Comparison of ENCODE assay signal across 8 mouse cellular contexts in genomic region chr7:29982931-29983330, GRCm38 (mm10). TPM values are rescaled to one million over a fixed set of nuclear protein-coding genes. Genes with fewer than 3 reads are reported as not detected.
DNase-seq lines count a peak whose midpoint lies in the region; ATAC-seq and TF ChIP-seq lines count a peak whose summit lies in the region.

No protein-coding gene starts in this region.

- no peaks in the 10 kb centered on the region for H3K27me3 ChIP-seq in forebrain, embryonic 16.5 days (replicated peaks; ENCODE audit: control insufficient read depth, insufficient read depth, low read length)
- no peaks in the 10 kb centered on the region for H3K27me3 ChIP-seq in midbrain, embryonic 10.5 days (ENCODE audit: low read depth, poor library complexity, severe bottlenecking)

- peak; percentile 16 for DNase-seq in right cerebral cortex, postnatal 14 days
- DNase-seq in right cerebral cortex, postnatal 36 days (ENCODE audit: low spot score in 2 of 2), result no peak
- peak; percentile 14 for DNase-seq in brain, embryonic 14.5 days (ENCODE audit: low read depth)
- peak; percentile 28 for DNase-seq in kidney, postnatal 10 days
- no peak for DNase-seq in midbrain, embryonic 10.5 days (ENCODE audit: low spot score)

- peaks cover 16% of the 10 kb centered on the region for H3K4me1 ChIP-seq in forebrain, embryonic 16.5 days (replicated peaks; ENCODE audit: control insufficient read depth, insufficient read depth, low read length)
- peaks cover 22% of the 10 kb centered on the region for H3K4me1 ChIP-seq in midbrain, embryonic 10.5 days

- no peak overlapping the region; the same call in 1 of the 2 replicates for H3K27ac ChIP-seq in forebrain, embryonic 16.5 days (ENCODE audit: low read length)
- peak overlapping the region; percentile 96 for H3K27ac ChIP-seq in midbrain, embryonic 10.5 days (replicated peaks)

- WGBS in forebrain, embryonic 16.5 days, result 17% methylated on average over 6 of the region's 6 CpGs
- WGBS in midbrain, embryonic 10.5 days, result 30% methylated on average over 6 of the region's 6 CpGs

- TF ChIP-seq POLR2A in brain, embryonic 14.5 days (IDR thresholded peaks at IDR 0.05; ENCODE audit: borderline replicate concordance, extremely low read depth, insufficient read depth, insufficient read length, poor library complexity, severe bottlenecking), result no peak

- H3K9ac ChIP-seq in forebrain, embryonic 16.5 days (replicated peaks; ENCODE audit: low read depth, low read length), result peak overlapping the region; percentile 90

- no peaks in the 10 kb centered on the region for H3K9me3 ChIP-seq in forebrain, embryonic 16.5 days (ENCODE audit: control insufficient read depth, low read length)
- H3K9me3 ChIP-seq in midbrain, embryonic 10.5 days (replicated peaks), result peaks cover 6% of the 10 kb centered on the region; the same call in 1 of the 2 replicates

- no peaks in the 10 kb centered on the region; the same call in 1 of the 2 replicates for H3K36me3 ChIP-seq in forebrain, embryonic 16.5 days (ENCODE audit: control insufficient read depth, insufficient read depth)
- H3K36me3 ChIP-seq in midbrain, embryonic 10.5 days, result peaks cover 27% of the 10 kb centered on the region

- 0 out of 2 replicates have a peak, but pooled peaks have one; percentile 11 for ATAC-seq in forebrain, embryonic 16.5 days
- ATAC-seq in inflammation-experienced regulatory T-cells, adult 6 months, result no peak
- ATAC-seq in CD4-positive, CD25-positive, alpha-beta regulatory T cell, adult 4 months, result no peak

- peak overlapping the region; percentile 62 for H3K4me2 ChIP-seq in forebrain, embryonic 16.5 days (ENCODE audit: low read length)

- peak overlapping the region; percentile 95 for H3K4me3 ChIP-seq in forebrain, embryonic 16.5 days (replicated peaks; ENCODE audit: low read length)
- H3K4me3 ChIP-seq in midbrain, embryonic 10.5 days, result peak overlapping the region; percentile 92

- no peak for TF ChIP-seq CTCF in brain, embryonic 14.5 days (IDR thresholded peaks at IDR 0.05; ENCODE audit: borderline replicate concordance, extremely low read depth, insufficient read depth, insufficient read length)

RNA-seq across cellular contexts. Expression of gene Zfp568, which starts 0.8 kb away (rescaled TPM):
- polyA plus RNA-seq in brain, embryonic 14.5 days (2012; rRNA removed), result 6.4 and 7.2 TPM in 2 replicates
- 3.0 and 4.2 TPM in 2 replicates for polyA plus RNA-seq in forebrain, embryonic 16.5 days (2015; fragmentation: Nextera tagmentation; extraction: Ambion mirVana)
- 22.8 and 23.3 TPM in 2 replicates for polyA plus RNA-seq in midbrain, embryonic 10.5 days (2016; fragmentation: Nextera tagmentation; extraction: Ambion mirVana)
- polyA plus RNA-seq in inflammation-experienced regulatory T-cells, adult 6 months (2017; shearing (Covaris generic)), result 1 to 10 TPM; 1.8 to 2.0 (median 2.0) TPM
- polyA plus RNA-seq in CD4-positive, CD25-positive, alpha-beta regulatory T cell, adult 4 months (2017; shearing (Covaris generic)), result 1 to 10 TPM; 2.1 to 2.8 TPM

RNA-seq across cellular contexts. Expression of gene Zfp74, which starts 29.0 kb away (rescaled TPM):
- polyA plus RNA-seq in brain, embryonic 14.5 days (2012; rRNA removed), result 11.0 and 14.3 TPM in 2 replicates
- 22.3 and 24.3 TPM in 2 replicates for polyA plus RNA-seq in forebrain, embryonic 16.5 days (2015; fragmentation: Nextera tagmentation; extraction: Ambion mirVana)
- polyA plus RNA-seq in midbrain, embryonic 10.5 days (2016; fragmentation: Nextera tagmentation; extraction: Ambion mirVana), result 12.7 and 15.8 TPM in 2 replicates
- 1 to 10 TPM; 3.8 to 4.7 (median 4.6) TPM for polyA plus RNA-seq in inflammation-experienced regulatory T-cells, adult 6 months (2017; shearing (Covaris generic))
- 1 to 10 TPM; 4.8 to 5.2 TPM for polyA plus RNA-seq in CD4-positive, CD25-positive, alpha-beta regulatory T cell, adult 4 months (2017; shearing (Covaris generic))

Comparison
In these comparisons a context has a peak if more than half of its experiments do, and no peak if none do; other contexts are left out.
1. DNase-seq: peak in right cerebral cortex, postnatal 14 days (single experiment), brain, embryonic 14.5 days (single experiment) and kidney, postnatal 10 days (single experiment); none in right cerebral cortex, postnatal 36 days (0 of 2) and midbrain, embryonic 10.5 days (single experiment).